Mouse (Mus musculus) mouse trophoblast stem cell (cell line): ENCODE measurements at regions not wholly inside any gene's neighbourhood (a gene's known extent, or its start where the extent isn't known, plus 50 kb on each side); places are given as distances from the start of the nearest gene placed in this dataset.

Experiments used
- in situ Hi-C, 2 experiments: fragments of 300-500 bp; cut with MseI, MboI; formaldehyde crosslinking; loops; 2 replicates in 1 of 2; 3 replicates in 1 of 2; pipeline ENCODE4 v1.15.1; 2025

- in situ Hi-C loops, result no loop called here
These were observed 120.0 kb downstream of the Dact1 start for GRCm38 (mm10) chr12:71429561-71430200.

- in situ Hi-C loops, result no loop called here
These were observed 120.6 kb downstream of the Dact1 start for GRCm38 (mm10) chr12:71430331-71430730.

- in situ Hi-C loops, result no loop called here
These were observed 121.4 kb downstream of the Dact1 start for GRCm38 (mm10) chr12:71431116-71431515.

GRCm38 (mm10) chr12:71433549-71434200, 124.0 kb downstream of the Dact1 start:
- in situ Hi-C loops, result no loop called here

- in situ Hi-C loops, result no loop called here
These were observed 128.6 kb downstream of the Dact1 start for GRCm38 (mm10) chr12:71438254-71438653.

GRCm38 (mm10) chr12:71440863-71441262, 131.2 kb downstream of the Dact1 start:
- in situ Hi-C loops, result no loop called here

GRCm38 (mm10) chr12:71441272-71441671, 131.6 kb downstream of the Dact1 start:
- in situ Hi-C loops, result no loop called here

- in situ Hi-C loops, result no loop called here
These were observed 136.7 kb downstream of the Dact1 start for GRCm38 (mm10) chr12:71446177-71446891.

GRCm38 (mm10) chr12:71446892-71447268, 137.2 kb downstream of the Dact1 start:
- in situ Hi-C loops, result no loop called here

- in situ Hi-C loops, result no loop called here
These were observed 139.3 kb downstream of the Dact1 start for GRCm38 (mm10) chr12:71449032-71449431.

- in situ Hi-C loops, result no loop called here
These were observed 140.4 kb downstream of the Dact1 start for GRCm38 (mm10) chr12:71450128-71450527.

- in situ Hi-C loops, result no loop called here
These were observed 141.2 kb downstream of the Dact1 start for GRCm38 (mm10) chr12:71450680-71451463.

- in situ Hi-C loops, result no loop called here
These were observed 147.2 kb downstream of the Dact1 start for GRCm38 (mm10) chr12:71456900-71457299.

- in situ Hi-C loops, result no loop called here
These were observed 149.0 kb downstream of the Dact1 start for GRCm38 (mm10) chr12:71458559-71459176.

GRCm38 (mm10) chr12:71460643-71461042, 151.0 kb downstream of the Dact1 start:
- in situ Hi-C loops, result no loop called here

GRCm38 (mm10) chr12:71467820-71468219, 158.1 kb downstream of the Dact1 start:
- in situ Hi-C loops, result no loop called here

GRCm38 (mm10) chr12:71468324-71468723, 158.6 kb downstream of the Dact1 start:
- in situ Hi-C loops, result no loop called here

GRCm38 (mm10) chr12:71470983-71471715, 161.5 kb downstream of the Dact1 start:
- in situ Hi-C loops, result no loop called here

GRCm38 (mm10) chr12:71471720-71472119, 162.0 kb downstream of the Dact1 start:
- in situ Hi-C loops, result no loop called here

GRCm38 (mm10) chr12:71476238-71476637, 166.6 kb downstream of the Dact1 start:
- in situ Hi-C loops, result no loop called here

- in situ Hi-C loops, result no loop called here
These were observed 168.0 kb downstream of the Dact1 start for GRCm38 (mm10) chr12:71477691-71478090.
